Mouse (Mus musculus): ENCODE measurements around the gene Ephx3.

DNA sequence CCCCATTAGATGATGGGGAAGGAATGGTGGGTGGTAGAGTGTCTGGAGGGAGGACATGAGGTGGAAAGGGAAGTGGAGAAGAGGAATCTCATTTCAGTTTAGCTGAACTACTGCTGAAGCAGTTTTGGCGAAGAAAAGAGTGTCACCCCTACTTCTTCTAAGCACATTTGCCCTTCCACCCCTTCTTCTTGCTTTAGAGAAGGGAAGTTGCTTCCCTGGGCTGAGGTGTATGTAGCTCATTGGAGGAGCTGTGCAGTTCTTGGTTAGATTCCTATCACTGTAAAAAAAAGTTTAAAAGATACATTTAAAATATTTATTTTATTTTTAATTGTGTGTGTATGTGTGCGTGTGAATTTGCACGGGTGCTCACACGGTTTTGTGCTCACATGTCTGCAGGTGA lies 12.4 kb downstream of the Ephx3 start:
- TF ChIP-seq POLR2A (IDR thresholded peaks at IDR 0.05; ENCODE audit: insufficient read depth, low read depth, low read length), result no peak
- no peak for TF ChIP-seq CTCF (IDR thresholded peaks at IDR 0.05; ENCODE audit: insufficient read depth, low read depth, low read length)
